Mouse (Mus musculus) E14TG2a.4 (cell line): ENCODE results near the gene Sgcd.

Experiments
- CTCF ChIP-seq: conservative IDR thresholded peaks from 2 replicates; pipeline ENCODE4 v1.5.1; 2014; ENCODE audit warnings: low read length
- POU5F1 ChIP-seq: IDR thresholded peaks from 2 replicates; pipeline ENCODE4 v1.6.1; 2014; ENCODE audit warnings: low read length, borderline replicate concordance

DNA sequence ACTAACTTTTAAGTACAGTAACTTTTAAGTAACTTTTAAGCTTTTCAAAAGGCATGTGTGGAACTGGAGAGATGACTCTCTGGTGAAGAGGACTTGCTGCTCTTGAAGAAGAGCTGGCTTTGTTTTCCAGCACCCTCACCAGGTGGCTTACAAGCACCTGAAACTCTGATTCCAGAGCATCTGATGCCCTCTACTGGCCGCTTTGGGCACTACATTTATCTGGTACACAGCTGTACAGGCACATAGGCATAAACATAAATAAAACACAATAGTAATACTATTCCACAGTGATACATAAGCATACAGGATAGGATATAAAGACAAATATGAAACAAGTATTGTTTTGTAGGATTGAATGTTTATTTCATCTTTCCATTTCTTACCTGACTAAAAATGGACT lies 330.6 kb downstream of the Sgcd start:
- TF ChIP-seq CTCF: peak; percentile 82
- TF ChIP-seq POU5F1: no peak
